Mouse (Mus musculus): ENCODE measurements around the gene Tmem117. TPM values are rescaled to one million over a fixed set of nuclear protein-coding genes. Genes with fewer than 3 reads are reported as not detected.

Tmem117 gene
- polyA plus RNA-seq, 1 experiment from 2014 or later: 5.6 TPM

DNA sequence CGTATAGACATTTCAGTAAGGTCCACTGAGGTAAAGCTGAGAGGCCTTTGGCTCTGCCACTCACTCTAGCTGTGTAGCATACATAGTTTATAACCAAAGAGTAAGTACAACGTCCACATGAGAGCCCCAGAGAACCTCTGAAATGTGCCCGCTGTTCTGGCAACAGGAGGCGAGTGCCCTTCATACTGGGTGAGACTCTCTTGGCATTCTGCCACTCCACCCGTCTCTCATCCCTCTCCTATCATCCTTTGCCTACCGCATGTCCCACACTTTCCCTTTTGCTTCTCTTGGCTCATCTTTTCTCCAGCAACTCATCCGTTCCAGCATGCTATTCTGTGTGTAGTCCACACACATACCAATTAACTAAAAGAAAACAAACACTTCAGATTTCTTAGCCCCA lies 456.9 kb downstream of the Tmem117 start:
- Histone ChIP-seq H3K36me3 (ENCODE audit: control insufficient read depth, insufficient read depth, low read length) (no peaks in the 10 kb centered on the region), H3K27ac (replicated peaks) (no peak overlapping the region), H3K27me3 (ENCODE audit: control insufficient read depth, insufficient read depth, low read length) (no peaks in the 10 kb centered on the region), H3K4me1 (replicated peaks; ENCODE audit: control insufficient read depth, insufficient read depth) (no peaks in the 10 kb centered on the region), H3K4me2 (replicated peaks; ENCODE audit: low read depth) (no peak overlapping the region), H3K9me3 (ENCODE audit: control insufficient read depth, low read length) (no peaks in the 10 kb centered on the region), H3K9ac (ENCODE audit: low read length) (no peak overlapping the region), H3K4me3 (ENCODE audit: low read depth, low read length) (no peak overlapping the region)
- DNase-seq (ENCODE audit: low spot score) (no peak), ATAC-seq (ENCODE audit: low FRiP score, low TSS enrichment) (no peak)
- TF ChIP-seq CTCF (IDR thresholded peaks at IDR 0.05; ENCODE audit: low read depth) (no peak), EP300 (optimal IDR thresholded peaks at IDR 0.05) (no peak)
- 77% methylated on average over 7 of the region's 7 CpGs for WGBS

DNA sequence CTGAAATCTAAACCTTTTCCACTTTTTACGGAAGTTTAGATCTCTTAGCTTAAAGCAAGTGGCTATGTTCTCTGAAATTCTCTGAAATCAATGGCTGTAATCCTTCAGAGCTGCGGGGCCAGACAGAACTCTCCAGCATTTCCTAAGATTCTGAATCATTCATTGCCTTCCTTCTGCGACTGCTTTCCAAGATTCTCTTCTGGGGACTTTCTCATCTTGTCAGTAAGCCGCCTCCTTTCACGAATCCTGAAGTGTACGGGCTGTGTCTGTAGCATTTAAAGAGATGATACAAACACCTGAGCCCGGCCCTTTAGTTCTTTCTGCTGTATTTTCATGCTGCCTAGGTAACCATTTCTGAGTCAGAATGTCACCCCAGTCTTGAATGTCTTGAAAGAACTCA lies 471.1 kb downstream of the Tmem117 start:
- TF ChIP-seq CTCF (IDR thresholded peaks at IDR 0.05; ENCODE audit: low read depth): no peak
- TF ChIP-seq EP300 (optimal IDR thresholded peaks at IDR 0.05): no peak
- H3K4me1 ChIP-seq (replicated peaks; ENCODE audit: control insufficient read depth, insufficient read depth): no peaks in the 10 kb centered on the region
- H3K27me3 ChIP-seq (ENCODE audit: control insufficient read depth, insufficient read depth, low read length): no peaks in the 10 kb centered on the region
- H3K4me2 ChIP-seq (replicated peaks; ENCODE audit: low read depth): no peak overlapping the region
- H3K9me3 ChIP-seq (ENCODE audit: control insufficient read depth, low read length): no peaks in the 10 kb centered on the region
- H3K36me3 ChIP-seq (ENCODE audit: control insufficient read depth, insufficient read depth, low read length): no peaks in the 10 kb centered on the region
- no peak overlapping the region for H3K4me3 ChIP-seq (ENCODE audit: low read depth, low read length)
- DNase-seq (ENCODE audit: low spot score) (no peak), ATAC-seq (ENCODE audit: low FRiP score, low TSS enrichment) (no peak)
- no peak overlapping the region for H3K9ac ChIP-seq (ENCODE audit: low read length)
- no peak overlapping the region for H3K27ac ChIP-seq (replicated peaks)
- 89% methylated on average over 7 of the region's 7 CpGs for WGBS

DNA sequence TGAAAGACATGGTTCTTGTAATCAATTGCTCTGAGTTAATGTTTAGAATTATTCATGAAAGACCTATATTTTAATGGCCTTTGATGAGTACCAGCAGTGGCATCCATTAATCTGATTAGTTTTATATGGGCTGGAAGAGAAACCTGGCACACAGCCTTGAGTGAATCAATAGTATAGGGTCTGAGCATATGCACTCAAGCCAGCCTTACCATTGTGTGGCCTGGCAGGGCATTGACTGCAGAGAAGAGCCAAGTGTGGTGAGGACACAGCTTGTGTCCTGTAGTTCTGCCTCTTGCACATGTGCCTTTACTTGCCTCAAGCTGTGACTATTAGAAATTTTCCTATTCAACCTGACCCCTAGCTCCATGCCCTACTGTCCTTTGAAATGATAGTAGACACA lies 472.5 kb downstream of the Tmem117 start:
- no peaks in the 10 kb centered on the region for H3K9me3 ChIP-seq (ENCODE audit: control insufficient read depth, low read length)
- H3K36me3 ChIP-seq (ENCODE audit: control insufficient read depth, insufficient read depth, low read length): no peaks in the 10 kb centered on the region
- H3K9ac ChIP-seq (ENCODE audit: low read length): no peak overlapping the region
- ATAC-seq (ENCODE audit: low FRiP score, low TSS enrichment): no peak
- H3K27ac ChIP-seq (replicated peaks): no peak overlapping the region
- H3K27me3 ChIP-seq (ENCODE audit: control insufficient read depth, insufficient read depth, low read length): no peaks in the 10 kb centered on the region
- H3K4me2 ChIP-seq (replicated peaks; ENCODE audit: low read depth): no peak overlapping the region
- no peaks in the 10 kb centered on the region for H3K4me1 ChIP-seq (replicated peaks; ENCODE audit: control insufficient read depth, insufficient read depth)
- DNase-seq (ENCODE audit: low spot score): no peak
- H3K4me3 ChIP-seq (ENCODE audit: low read depth, low read length): no peak overlapping the region
- TF ChIP-seq EP300 (optimal IDR thresholded peaks at IDR 0.05) (no peak), CTCF (IDR thresholded peaks at IDR 0.05; ENCODE audit: low read depth) (no peak)

DNA sequence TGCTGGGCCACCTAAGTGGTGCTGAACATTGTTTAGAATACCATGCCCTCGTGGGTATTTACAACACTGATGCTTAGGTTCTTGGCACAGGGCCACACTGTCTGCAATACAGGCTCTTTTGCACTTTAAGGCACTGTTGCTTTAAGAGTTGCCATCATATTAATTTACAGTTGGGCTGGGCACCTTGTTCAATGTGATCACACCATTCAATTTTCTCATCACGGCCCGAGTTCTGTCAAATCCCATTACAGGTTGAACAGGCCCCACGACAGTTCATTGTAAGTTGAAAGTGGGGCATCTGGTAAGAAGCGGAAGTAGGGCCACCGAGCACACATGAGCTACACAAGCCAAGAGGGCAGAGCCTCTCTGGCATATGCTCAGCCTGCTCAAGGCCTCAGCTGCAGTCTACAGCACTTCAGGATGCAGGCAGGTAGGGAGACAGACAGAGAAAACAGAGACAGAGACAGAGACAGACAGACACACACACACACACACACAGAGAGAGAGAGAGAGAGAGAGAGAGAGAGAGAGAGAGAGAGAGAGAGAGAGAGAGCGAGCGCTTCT lies 478.3 kb downstream of the Tmem117 start:
- TF ChIP-seq EP300 (optimal IDR thresholded peaks at IDR 0.05): no peak
- TF ChIP-seq CTCF (IDR thresholded peaks at IDR 0.05; ENCODE audit: low read depth): no peak
- DNase-seq (ENCODE audit: low spot score): no peak
- WGBS: 67% methylated on average over 8 of the region's 8 CpGs

DNA sequence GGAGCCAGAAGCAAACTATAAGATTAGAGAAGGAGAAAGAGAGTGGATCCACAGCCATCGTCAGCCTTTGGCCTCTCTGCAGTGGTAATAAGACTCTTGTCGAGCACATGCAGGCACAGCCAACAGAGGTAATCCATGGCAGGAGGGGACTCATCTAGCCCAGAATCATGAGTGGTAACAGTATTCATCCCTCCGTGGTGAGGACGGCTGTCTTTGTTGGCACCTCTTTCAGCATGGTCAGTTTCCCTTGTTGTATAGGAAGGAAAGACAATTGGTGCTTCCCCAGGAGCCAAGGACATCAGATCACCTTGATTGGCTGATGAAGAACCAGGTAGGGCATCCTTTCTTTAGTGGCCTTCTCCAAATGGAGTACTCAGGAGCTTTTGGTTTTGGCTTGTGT lies 479.6 kb downstream of the Tmem117 start:
- WGBS: 92% methylated on average over 4 of the region's 4 CpGs
- H3K4me1 ChIP-seq (replicated peaks; ENCODE audit: control insufficient read depth, insufficient read depth): no peaks in the 10 kb centered on the region
- DNase-seq (ENCODE audit: low spot score): no peak
- H3K27me3 ChIP-seq (ENCODE audit: control insufficient read depth, insufficient read depth, low read length): no peaks in the 10 kb centered on the region
- H3K27ac ChIP-seq (replicated peaks): no peak overlapping the region
- no peak for TF ChIP-seq CTCF (IDR thresholded peaks at IDR 0.05; ENCODE audit: low read depth)
- TF ChIP-seq EP300 (optimal IDR thresholded peaks at IDR 0.05): no peak
- no peak for ATAC-seq (ENCODE audit: low FRiP score, low TSS enrichment)
- H3K36me3 ChIP-seq (ENCODE audit: control insufficient read depth, insufficient read depth, low read length): no peaks in the 10 kb centered on the region
- H3K4me2 ChIP-seq (replicated peaks; ENCODE audit: low read depth): no peak overlapping the region
- no peak overlapping the region for H3K9ac ChIP-seq (ENCODE audit: low read length)
- no peak overlapping the region for H3K4me3 ChIP-seq (ENCODE audit: low read depth, low read length)
- H3K9me3 ChIP-seq (ENCODE audit: control insufficient read depth, low read length): no peaks in the 10 kb centered on the region

More for the DNA sequence above, 478.3 kb downstream of the Tmem117 start:
- Histone ChIP-seq H3K4me1 (replicated peaks; ENCODE audit: control insufficient read depth, insufficient read depth) (no peaks in the 10 kb centered on the region), H3K9ac (ENCODE audit: low read length) (no peak overlapping the region), H3K36me3 (ENCODE audit: control insufficient read depth, insufficient read depth, low read length) (no peaks in the 10 kb centered on the region), H3K4me3 (ENCODE audit: low read depth, low read length) (no peak overlapping the region), H3K9me3 (ENCODE audit: control insufficient read depth, low read length) (no peaks in the 10 kb centered on the region), H3K4me2 (replicated peaks; ENCODE audit: low read depth) (no peak overlapping the region), H3K27me3 (ENCODE audit: control insufficient read depth, insufficient read depth, low read length) (no peaks in the 10 kb centered on the region), H3K27ac (replicated peaks) (no peak overlapping the region)
- ATAC-seq (ENCODE audit: low FRiP score, low TSS enrichment): no peak

DNA sequence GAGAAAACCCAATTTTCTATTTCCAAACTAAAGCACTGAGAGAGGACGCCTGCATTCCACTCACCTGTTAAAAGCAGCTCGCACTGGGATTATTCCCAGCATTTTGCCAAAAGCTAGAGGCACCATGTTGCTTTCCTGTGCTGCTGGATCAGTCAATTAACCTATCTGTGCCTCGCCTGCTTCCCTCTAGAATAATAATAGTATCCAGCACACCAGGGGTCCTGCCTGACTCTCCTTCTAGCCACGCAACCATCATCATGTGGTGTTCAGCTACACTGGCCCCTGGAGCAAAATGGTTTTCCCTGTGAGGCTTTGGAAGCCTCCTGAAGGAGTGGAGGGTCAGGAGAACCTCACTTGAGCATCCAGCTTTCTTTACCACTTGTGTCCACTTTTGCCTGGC lies 502.4 kb downstream of the Tmem117 start:
- H3K36me3 ChIP-seq (ENCODE audit: control insufficient read depth, insufficient read depth, low read length): no peaks in the 10 kb centered on the region
- WGBS: 85% methylated on average over 4 of the region's 4 CpGs
- no peak for TF ChIP-seq EP300 (optimal IDR thresholded peaks at IDR 0.05)
- no peak for TF ChIP-seq CTCF (IDR thresholded peaks at IDR 0.05; ENCODE audit: low read depth)
- no peak overlapping the region for H3K9ac ChIP-seq (ENCODE audit: low read length)
- no peak for ATAC-seq (ENCODE audit: low FRiP score, low TSS enrichment)
- no peak for DNase-seq (ENCODE audit: low spot score)
- H3K4me3 ChIP-seq (ENCODE audit: low read depth, low read length): no peak overlapping the region
- H3K27ac ChIP-seq (replicated peaks): no peak overlapping the region
- no peaks in the 10 kb centered on the region for H3K27me3 ChIP-seq (ENCODE audit: control insufficient read depth, insufficient read depth, low read length)
- H3K4me2 ChIP-seq (replicated peaks; ENCODE audit: low read depth): no peak overlapping the region
- no peaks in the 10 kb centered on the region for H3K4me1 ChIP-seq (replicated peaks; ENCODE audit: control insufficient read depth, insufficient read depth)
- no peaks in the 10 kb centered on the region for H3K9me3 ChIP-seq (ENCODE audit: control insufficient read depth, low read length)

Data from stomach, postnatal 0 days (tissue).